13 mouse cellular contexts compared by ENCODE assay signal in the genomic region with DNA sequence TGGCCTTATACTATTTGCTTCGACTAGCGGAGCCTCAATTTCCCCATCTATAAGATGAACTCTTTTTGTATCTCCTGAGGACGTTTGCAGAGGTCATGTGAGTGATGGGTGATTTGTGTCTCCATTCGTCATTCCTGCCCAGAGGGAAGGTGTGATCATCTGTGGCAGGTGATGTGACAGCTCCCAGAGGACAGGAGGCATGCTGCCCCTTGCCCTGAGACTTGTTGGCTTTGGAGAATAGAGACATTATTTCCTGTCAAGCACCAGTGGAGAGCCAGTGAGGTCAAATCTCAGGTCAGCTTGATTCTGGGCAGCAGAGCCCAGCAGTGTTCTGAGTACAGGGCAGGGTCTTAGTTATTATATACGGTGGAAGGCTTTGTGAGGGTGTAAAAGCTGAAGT. TPM values are rescaled to one million over a fixed set of nuclear protein-coding genes. Genes with fewer than 3 reads are reported as not detected.
A peak's percentile ranks its signal among the peaks of the same experiment; 100 is the strongest.
DNase-seq lines count a peak whose midpoint lies in the region; ATAC-seq lines count a peak whose summit lies in the region.
"Had no signal": no experiment of that assay in that cellular context is flagged by ENCODE, and none has a peak within 500 bp of the region (broad histone marks: within the 10 kb centered on the region; RNA-seq: fewer than 3 reads in every experiment).

No protein-coding gene starts in this region.

- DNase-seq in forebrain, embryonic 14.5 days (ENCODE audit: low spot score): no peak
- no peak for DNase-seq in liver
- DNase-seq in limb, embryonic 10.5 days (ENCODE audit: low spot score): no peak
- no peak for DNase-seq in cerebellum, postnatal 25 days
- DNase-seq in thymus, postnatal 10 days (ENCODE audit: low spot score in 2 of 2): no peak
- DNase-seq: adrenal gland, adult 8-10 months; B cell, adult 2 months had no signal

- WGBS in forebrain, embryonic 12.5 days: 47% methylated on average over 5 of the region's 5 CpGs
- 52% methylated on average over 5 of the region's 5 CpGs for WGBS in forebrain, embryonic 14.5 days
- 38% methylated on average over 5 of the region's 5 CpGs for WGBS in liver, embryonic 12.5 days (ENCODE audit: insufficient replicate concordance)
- 37% methylated on average over 5 of the region's 5 CpGs for WGBS in limb, embryonic 10.5 days
- 43% methylated on average over 5 of the region's 5 CpGs for WGBS in neural tube, embryonic 15.5 days

- H3K9me3 ChIP-seq in forebrain, embryonic 12.5 days: 0 out of 2 replicates have a peak, but pooled peaks cover 4% of the 10 kb centered on the region
- no peaks in the 10 kb centered on the region for H3K9me3 ChIP-seq in forebrain, embryonic 14.5 days (replicated peaks; ENCODE audit: control insufficient read depth, low read length)
- no peaks in the 10 kb centered on the region for H3K9me3 ChIP-seq in liver, embryonic 12.5 days (replicated peaks)
- H3K9me3 ChIP-seq in limb, embryonic 10.5 days (replicated peaks): no peaks in the 10 kb centered on the region
- no peaks in the 10 kb centered on the region for H3K9me3 ChIP-seq in neural tube, embryonic 15.5 days (replicated peaks)
- H3K9me3 ChIP-seq: midbrain, embryonic 12.5 days had no signal

- no peak for ATAC-seq in forebrain, embryonic 12.5 days (ENCODE audit: low FRiP score)
- no peak for ATAC-seq in forebrain, embryonic 14.5 days
- ATAC-seq in liver, embryonic 12.5 days: no peak
- no peak for ATAC-seq in neural tube, embryonic 15.5 days (ENCODE audit: low FRiP score)
- ATAC-seq: inflammation-experienced regulatory T-cells, adult 6 months had no signal

- peak overlapping the region; percentile 97; the same call in 1 of the 2 replicates for H3K4me2 ChIP-seq in forebrain, embryonic 12.5 days
- no peak overlapping the region for H3K4me2 ChIP-seq in forebrain, embryonic 14.5 days (ENCODE audit: low read length)
- peak overlapping the region; percentile 72; the same call in 1 of the 2 replicates for H3K4me2 ChIP-seq in liver, embryonic 12.5 days
- peak overlapping the region; percentile 99 for H3K4me2 ChIP-seq in neural tube, embryonic 15.5 days

- no peak overlapping the region; the same call in 1 of the 2 replicates for H3K4me3 ChIP-seq in forebrain, embryonic 12.5 days (replicated peaks)
- H3K4me3 ChIP-seq in forebrain, embryonic 14.5 days (ENCODE audit: low read depth, low read length): no peak overlapping the region
- H3K4me3 ChIP-seq in liver, embryonic 12.5 days: peak overlapping the region; percentile 51; the same call in 1 of the 2 replicates
- peak overlapping the region; percentile 74 for H3K4me3 ChIP-seq in limb, embryonic 10.5 days
- H3K4me3 ChIP-seq in neural tube, embryonic 15.5 days (replicated peaks): no peak overlapping the region

- no peak overlapping the region for H3K27ac ChIP-seq in forebrain, embryonic 12.5 days
- H3K27ac ChIP-seq in forebrain, embryonic 14.5 days (ENCODE audit: low read depth, low read length): no peak overlapping the region
- no peak overlapping the region for H3K27ac ChIP-seq in liver, embryonic 12.5 days
- H3K27ac ChIP-seq in limb, embryonic 10.5 days: no peak overlapping the region
- no peak overlapping the region for H3K27ac ChIP-seq in neural tube, embryonic 15.5 days (replicated peaks)
- H3K27ac ChIP-seq: midbrain, embryonic 12.5 days had no signal

- H3K36me3 ChIP-seq in forebrain, embryonic 12.5 days (replicated peaks): no peaks in the 10 kb centered on the region
- no peaks in the 10 kb centered on the region for H3K36me3 ChIP-seq in forebrain, embryonic 14.5 days (ENCODE audit: control insufficient read depth, insufficient read depth, low read length)
- no peaks in the 10 kb centered on the region for H3K36me3 ChIP-seq in liver, embryonic 12.5 days
- H3K36me3 ChIP-seq in limb, embryonic 10.5 days: no peaks in the 10 kb centered on the region
- H3K36me3 ChIP-seq in neural tube, embryonic 15.5 days: no peaks in the 10 kb centered on the region
- H3K36me3 ChIP-seq: midbrain, embryonic 12.5 days had no signal

- H3K9ac ChIP-seq in forebrain, embryonic 12.5 days: no peak overlapping the region
- no peak overlapping the region for H3K9ac ChIP-seq in forebrain, embryonic 14.5 days (ENCODE audit: low read length)
- no peak overlapping the region for H3K9ac ChIP-seq in liver, embryonic 12.5 days
- no peak overlapping the region for H3K9ac ChIP-seq in neural tube, embryonic 15.5 days (replicated peaks)

- peaks cover 44% of the 10 kb centered on the region for H3K27me3 ChIP-seq in forebrain, embryonic 12.5 days
- H3K27me3 ChIP-seq in forebrain, embryonic 14.5 days (replicated peaks; ENCODE audit: control insufficient read depth, insufficient read depth, low read length): peaks cover 14% of the 10 kb centered on the region; the same call in 1 of the 2 replicates
- peaks cover 73% of the 10 kb centered on the region for H3K27me3 ChIP-seq in liver, embryonic 12.5 days (replicated peaks)
- H3K27me3 ChIP-seq in limb, embryonic 10.5 days (ENCODE audit: low read depth, poor library complexity, severe bottlenecking): peaks cover 33% of the 10 kb centered on the region
- H3K27me3 ChIP-seq in neural tube, embryonic 15.5 days (replicated peaks): peaks cover 36% of the 10 kb centered on the region
- H3K27me3 ChIP-seq: Patski had no signal

- H3K4me1 ChIP-seq in forebrain, embryonic 12.5 days: peaks cover 14% of the 10 kb centered on the region
- H3K4me1 ChIP-seq in forebrain, embryonic 14.5 days (ENCODE audit: control insufficient read depth, insufficient read depth, low read length): no peaks in the 10 kb centered on the region
- peaks cover 12% of the 10 kb centered on the region for H3K4me1 ChIP-seq in liver, embryonic 12.5 days
- H3K4me1 ChIP-seq in limb, embryonic 10.5 days: peaks cover 30% of the 10 kb centered on the region
- H3K4me1 ChIP-seq in neural tube, embryonic 15.5 days: peaks cover 17% of the 10 kb centered on the region

RNA-seq across cellular contexts. Expression of gene Batf3, which starts 1.5 kb away (rescaled TPM):
- 3.5 and 3.7 TPM in 2 replicates for polyA plus RNA-seq in forebrain, embryonic 12.5 days (2016; fragmentation: Nextera tagmentation; extraction: Ambion mirVana)
- 1.6 and 1.8 TPM in 2 replicates for polyA plus RNA-seq in forebrain, embryonic 14.5 days (2014; fragmentation: Nextera tagmentation; extraction: Ambion mirVana)
- polyA plus RNA-seq in liver, embryonic 12.5 days (2016; fragmentation: Nextera tagmentation; extraction: Ambion mirVana): 2.6 and 3.7 TPM in 2 replicates
- polyA plus RNA-seq in limb, embryonic 10.5 days (2016; fragmentation: Nextera tagmentation; extraction: Ambion mirVana): 8.1 and 11.1 TPM in 2 replicates
- polyA plus RNA-seq in neural tube, embryonic 15.5 days (2015; fragmentation: Nextera tagmentation; extraction: Ambion mirVana): 3.5 and 3.6 TPM in 2 replicates

RNA-seq across cellular contexts. Expression of gene Nsl1, which starts 36.3 kb away (rescaled TPM):
- polyA plus RNA-seq in forebrain, embryonic 12.5 days (2016; fragmentation: Nextera tagmentation; extraction: Ambion mirVana): 26.4 and 28.1 TPM in 2 replicates
- polyA plus RNA-seq in forebrain, embryonic 14.5 days (2014; fragmentation: Nextera tagmentation; extraction: Ambion mirVana): 6.9 and 7.3 TPM in 2 replicates
- 22.0 and 24.2 TPM in 2 replicates for polyA plus RNA-seq in liver, embryonic 12.5 days (2016; fragmentation: Nextera tagmentation; extraction: Ambion mirVana)
- polyA plus RNA-seq in limb, embryonic 10.5 days (2016; fragmentation: Nextera tagmentation; extraction: Ambion mirVana): 36.3 and 37.5 TPM in 2 replicates
- 4.6 and 7.6 TPM in 2 replicates for polyA plus RNA-seq in neural tube, embryonic 15.5 days (2015; fragmentation: Nextera tagmentation; extraction: Ambion mirVana)

RNA-seq across cellular contexts. Expression of gene Tatdn3, which starts 36.4 kb away (rescaled TPM):
- 11.9 and 15.3 TPM in 2 replicates for polyA plus RNA-seq in forebrain, embryonic 12.5 days (2016; fragmentation: Nextera tagmentation; extraction: Ambion mirVana)
- 10.0 and 10.4 TPM in 2 replicates for polyA plus RNA-seq in forebrain, embryonic 14.5 days (2014; fragmentation: Nextera tagmentation; extraction: Ambion mirVana)
- polyA plus RNA-seq in liver, embryonic 12.5 days (2016; fragmentation: Nextera tagmentation; extraction: Ambion mirVana): 8.9 and 9.8 TPM in 2 replicates
- 10.4 and 12.5 TPM in 2 replicates for polyA plus RNA-seq in limb, embryonic 10.5 days (2016; fragmentation: Nextera tagmentation; extraction: Ambion mirVana)
- 14.4 and 16.0 TPM in 2 replicates for polyA plus RNA-seq in neural tube, embryonic 15.5 days (2015; fragmentation: Nextera tagmentation; extraction: Ambion mirVana)

Comparison
In these comparisons a context has a peak if more than half of its experiments do, and no peak if none do; other contexts are left out.
1. H3K4me3 ChIP-seq: peak in liver, embryonic 12.5 days (single experiment) and limb, embryonic 10.5 days (single experiment); none in forebrain, embryonic 12.5 days (single experiment), forebrain, embryonic 14.5 days (single experiment) and neural tube, embryonic 15.5 days (single experiment).